Mouse (Mus musculus) adrenal gland, adult 8-10 months (tissue): ENCODE data around the gene Lsm6. TPM values are rescaled to one million over a fixed set of nuclear protein-coding genes. Genes with fewer than 3 reads are reported as not detected.
"Not testable (repeated sequence)": the region's sequence is repeated elsewhere in the genome, so short reads cannot be mapped to it uniquely, and the experiment has no call there.

ENCODE experiments used
- DNase-seq: peaks from one replicate; pipeline ENCODE4 v3.0.0; 2022
- total RNA-seq, 4 experiments: library from RNA; stranded (reverse); gene quantifications; 2 replicates each; pipeline ENCODE4 v1.2.4; 2022

Lsm6 gene
- 100 to 1,000 TPM; 129 to 159 (median 151) TPM for total RNA-seq

DNA sequence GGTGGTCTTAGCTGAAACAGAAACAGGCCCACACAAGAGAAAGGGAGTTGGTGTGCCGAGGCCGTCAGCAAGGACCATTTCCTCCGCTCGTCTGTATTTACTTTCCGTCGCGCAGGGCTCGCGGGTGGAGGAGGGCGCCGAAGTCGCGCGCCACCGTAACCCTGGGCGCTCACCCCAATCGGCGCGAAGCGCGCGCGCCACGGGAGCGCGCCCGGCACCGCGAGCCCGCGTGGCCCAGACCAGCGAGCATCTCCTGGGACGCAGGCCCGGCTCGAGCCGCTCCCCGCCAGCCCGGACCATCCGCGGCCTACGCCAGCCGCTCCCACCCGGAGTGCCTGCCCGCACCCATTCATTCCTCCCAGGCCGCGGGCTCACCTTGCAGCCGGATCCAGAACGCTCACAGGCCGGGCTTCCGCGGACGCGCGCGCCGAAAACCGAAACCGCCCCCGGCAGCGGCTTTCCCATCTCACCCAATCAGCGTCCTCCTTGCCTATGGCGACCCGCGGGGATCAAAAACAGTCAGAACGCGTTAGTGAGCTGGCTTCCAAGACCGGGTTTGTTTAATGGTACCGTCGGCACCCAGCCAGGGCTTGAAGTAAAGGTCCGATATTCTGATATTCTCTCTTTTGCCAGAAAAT lies at the start of gene Lsm6:
TSS of gene Lsm6 (minus strand) at position 468 of the 638 bp plus-strand sequence.
- peak; percentile 96 for DNase-seq

DNA sequence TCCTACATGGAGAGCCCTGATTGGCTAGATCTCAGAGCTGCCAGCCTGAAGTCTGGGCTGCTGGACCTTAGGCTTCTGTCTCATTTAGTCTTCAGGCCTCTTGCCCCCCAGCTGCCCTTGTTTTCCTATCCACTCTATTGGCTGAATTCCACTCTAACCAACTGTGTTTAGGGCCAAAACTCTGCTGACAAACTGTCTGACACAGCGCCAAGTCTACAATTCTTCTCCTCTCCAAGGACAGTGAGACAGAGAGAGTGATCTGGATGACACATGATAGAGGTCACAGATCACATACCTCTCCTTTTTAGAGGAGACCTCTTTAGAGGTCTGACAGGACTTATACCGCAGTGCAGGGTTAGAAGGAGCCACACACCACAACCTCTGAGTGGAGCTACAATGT lies 46.1 kb upstream of the Lsm6 start:
- DNase-seq: peak; percentile 48

- DNase-seq: no peak
Observed at GRCm38 (mm10) chr8:78863001-78863400, 42.1 kb upstream of the Lsm6 start.

DNA sequence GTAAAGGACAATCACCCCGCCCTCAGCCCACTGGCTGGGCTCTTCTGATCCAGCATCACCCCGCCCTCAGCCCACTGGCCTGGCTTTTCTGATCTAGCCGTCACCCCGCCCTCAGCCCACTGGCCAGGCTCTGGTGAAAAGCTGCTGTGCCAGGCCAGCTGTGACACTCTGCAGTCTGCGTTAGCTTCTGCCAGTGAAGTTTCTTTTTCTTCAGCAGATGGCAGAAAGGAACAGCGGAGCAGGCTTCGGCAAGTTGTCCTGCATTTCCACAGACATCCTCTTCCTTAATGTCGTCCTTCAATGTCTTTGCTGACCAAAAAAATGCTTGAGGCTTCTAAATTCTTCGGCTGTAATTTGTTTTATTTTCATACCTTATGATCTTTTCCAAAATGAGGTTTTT lies 41.1 kb upstream of the Lsm6 start:
- no peak for DNase-seq

- DNase-seq: no peak
Observed at GRCm38 (mm10) chr8:78860789-78861188, 39.8 kb upstream of the Lsm6 start.

GRCm38 (mm10) chr8:78857421-78857820 lies 36.5 kb upstream of the Lsm6 start:
- DNase-seq: no peak

- no peak for DNase-seq
Observed at GRCm38 (mm10) chr8:78852279-78852678, 31.3 kb upstream of the Lsm6 start.

- DNase-seq: no peak
Observed at GRCm38 (mm10) chr8:78847240-78847639, 26.3 kb upstream of the Lsm6 start.

DNA sequence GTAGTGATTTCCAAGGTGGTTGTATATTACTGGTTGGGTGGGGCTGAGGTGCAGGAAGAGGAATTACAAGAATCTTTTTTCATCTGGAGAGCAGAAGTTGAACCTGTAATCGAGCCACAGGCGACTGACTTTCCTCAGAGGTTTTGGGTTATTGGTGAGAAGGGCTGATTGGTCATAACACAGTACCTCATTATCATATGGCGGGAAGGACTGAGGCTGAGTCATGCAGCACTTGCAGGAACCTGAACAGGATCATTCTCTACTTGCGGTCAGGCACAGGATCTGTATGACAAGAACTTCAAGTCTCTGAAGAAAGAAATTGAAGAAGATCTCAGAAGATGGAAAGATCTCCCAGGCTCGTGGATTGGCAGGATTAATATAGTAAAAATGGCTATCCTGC lies 23.6 kb upstream of the Lsm6 start:
- DNase-seq: no peak

- DNase-seq: no peak
Observed at GRCm38 (mm10) chr8:78838656-78839413, 17.9 kb upstream of the Lsm6 start.

GRCm38 (mm10) chr8:78836091-78836490 lies 15.2 kb upstream of the Lsm6 start:
- peak; percentile 43 for DNase-seq

GRCm38 (mm10) chr8:78828414-78828813 lies 7.5 kb upstream of the Lsm6 start:
- DNase-seq: no peak

GRCm38 (mm10) chr8:78824515-78824914 lies 3.6 kb upstream of the Lsm6 start:
- DNase-seq: no peak

- DNase-seq: not testable (repeated sequence)
Observed at GRCm38 (mm10) chr8:78819973-78820372, 967 bp downstream of the Lsm6 start.

DNA sequence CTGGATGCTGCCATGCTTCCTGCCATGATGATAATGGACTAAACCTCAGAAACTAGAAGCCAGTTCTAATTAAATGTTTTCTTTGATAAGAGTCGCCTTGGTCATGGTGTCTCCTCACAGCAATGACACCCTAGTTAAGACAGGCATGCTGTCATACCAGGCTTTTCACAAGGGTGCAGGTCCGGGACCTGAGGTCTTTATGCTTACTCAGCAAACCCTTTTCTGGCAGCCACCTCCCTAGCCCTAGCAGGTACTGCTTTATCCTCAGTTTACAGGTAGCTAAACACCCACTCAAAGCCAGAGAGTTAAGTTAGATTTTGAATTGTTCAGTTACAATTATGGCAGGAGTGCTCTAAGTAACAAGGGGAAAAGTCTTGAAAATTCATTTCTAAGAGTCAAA lies 6.2 kb downstream of the Lsm6 start:
- no peak for DNase-seq

GRCm38 (mm10) chr8:78813021-78813420 lies 7.9 kb downstream of the Lsm6 start:
- no peak for DNase-seq

DNA sequence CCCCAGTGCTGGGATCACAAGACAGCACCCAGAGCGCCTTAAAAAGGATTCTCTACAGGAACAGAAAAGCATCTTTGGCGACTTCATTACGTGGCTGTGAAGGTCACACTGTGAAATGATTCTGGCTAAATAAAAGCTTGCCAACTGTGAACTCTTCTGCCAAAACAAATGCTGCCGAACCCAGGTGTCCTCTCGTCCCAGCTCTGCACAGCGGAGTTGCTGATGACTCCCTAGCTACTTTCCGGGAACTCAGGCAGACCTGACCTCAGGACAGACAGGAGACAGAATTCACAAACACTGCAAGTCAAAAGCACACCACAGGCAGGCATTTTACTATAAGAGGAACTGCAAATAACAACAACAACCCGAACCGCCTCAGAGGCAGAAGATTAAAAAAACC lies 8.5 kb downstream of the Lsm6 start:
- DNase-seq: no peak

DNA sequence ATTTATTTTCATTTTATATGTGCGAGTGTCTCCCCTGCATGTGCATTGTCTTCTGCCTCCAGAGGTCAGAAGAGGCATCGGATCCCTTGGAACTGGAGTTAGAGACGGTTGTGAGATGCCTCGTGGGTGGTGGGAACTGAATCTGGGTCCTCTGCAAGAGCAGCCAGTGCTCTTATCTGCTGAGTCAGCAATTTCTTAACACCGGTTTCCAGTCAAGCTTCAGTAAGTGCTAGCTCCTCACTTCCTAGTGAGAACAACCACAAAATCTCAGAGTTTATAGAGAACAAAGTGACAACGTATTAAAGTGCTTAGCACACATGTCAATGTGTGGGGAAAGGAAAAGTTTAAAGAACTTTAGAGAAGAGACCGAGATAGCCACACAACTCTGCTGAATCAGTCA lies 9.2 kb downstream of the Lsm6 start:
- no peak for DNase-seq

GRCm38 (mm10) chr8:78810207-78810675 lies 10.7 kb downstream of the Lsm6 start:
- no peak for DNase-seq

DNA sequence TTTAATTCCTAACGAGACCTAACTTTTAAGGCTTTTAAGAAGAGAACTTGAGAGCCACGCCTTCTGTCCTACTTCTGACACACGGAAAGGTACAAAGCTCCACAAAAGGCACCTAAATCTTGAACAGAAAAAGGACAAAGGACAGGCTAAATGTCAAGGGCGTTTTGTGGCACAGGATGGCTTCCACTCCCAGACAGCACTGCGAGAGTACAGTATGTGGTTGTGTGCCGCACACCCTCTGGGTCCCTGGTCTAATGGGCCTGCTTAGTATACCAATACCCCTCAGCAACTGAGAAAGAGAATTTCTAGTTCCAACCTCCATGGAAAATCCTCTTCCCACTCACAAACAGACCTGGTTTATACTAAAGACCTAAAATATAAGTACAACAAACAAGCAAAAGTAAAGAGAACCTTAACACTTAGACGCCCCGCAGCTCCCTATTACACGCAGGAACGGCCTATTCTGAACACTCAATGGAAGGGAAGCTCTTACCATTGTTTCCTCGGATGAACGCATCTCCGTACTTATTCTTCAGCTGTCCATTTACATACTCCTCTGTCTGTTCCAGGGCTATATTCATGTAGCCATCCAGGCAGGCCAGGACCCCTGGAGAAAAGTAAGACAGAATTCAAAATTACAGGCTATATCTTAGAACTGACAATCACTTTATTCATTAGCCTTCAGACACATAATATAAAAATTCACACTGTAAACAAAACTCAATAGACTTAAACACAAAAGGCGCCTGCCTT lies 11.3 kb downstream of the Lsm6 start:
- DNase-seq: no peak

- no peak for DNase-seq
Observed at GRCm38 (mm10) chr8:78808888-78809287, 12.1 kb downstream of the Lsm6 start.

- DNase-seq: no peak
Observed at GRCm38 (mm10) chr8:78808439-78808838, 12.5 kb downstream of the Lsm6 start.

- DNase-seq: peak; percentile 36
Observed at GRCm38 (mm10) chr8:78807283-78807682, 13.7 kb downstream of the Lsm6 start.
